Comparison of ENCODE assay signal across 9 mouse cellular contexts in genomic region chr13:31805831-31806427, GRCm38 (mm10). TPM values are rescaled to one million over a fixed set of nuclear protein-coding genes. Genes with fewer than 3 reads are reported as not detected.
DNase-seq lines count a peak whose midpoint lies in the region; ATAC-seq and TF ChIP-seq lines count a peak whose summit lies in the region.
"Had no signal": no experiment of that assay in that cellular context is flagged by ENCODE, and none has a peak within 500 bp of the region (broad histone marks: within the 10 kb centered on the region; RNA-seq: fewer than 3 reads in every experiment).

No protein-coding gene starts in this region.

- peak overlapping the region; percentile 96 for H3K4me2 ChIP-seq in heart, embryonic 15.5 days
- peak overlapping the region; percentile 84 for H3K4me2 ChIP-seq in heart, postnatal 0 days (ENCODE audit: low read depth, low read length)
- H3K4me2 ChIP-seq in midbrain, embryonic 12.5 days (replicated peaks) = peak overlapping the region; percentile 88

- no peak for DNase-seq in heart, postnatal 14 days
- DNase-seq in NIH3T3 (ENCODE audit: low read depth) = peak; percentile 7
- DNase-seq in heart, postnatal 0 days (ENCODE audit: low spot score) = no peak
- DNase-seq in c-Kit-positive CD71-positive TER-119-positive erythroid progenitor cells, embryonic 14.5 days (ENCODE audit: low spot score) = no peak
- DNase-seq in right cerebral cortex, adult 2 months (ENCODE audit: low spot score in 2 of 2) = no peak
- DNase-seq in left cerebral cortex, postnatal 25 days (ENCODE audit: low spot score in 2 of 2) = no peak

- no peak for TF ChIP-seq EP300 in heart, postnatal 0 days (IDR thresholded peaks at IDR 0.05; ENCODE audit: low read depth)

- no peak for TF ChIP-seq CTCF in heart, postnatal 0 days (IDR thresholded peaks at IDR 0.05; ENCODE audit: low read depth)

- intact Hi-C loops in heart, postnatal 14 days (cut with DNase I) = loop anchor here (5.0 to 10.0 kb wide), 2 partner anchors 211 to 799 kb away; no protein-coding TSS in a partner anchor
- intact Hi-C loops in left cerebral cortex, postnatal 25 days (cut with DNase I) = loop anchor here (5.0 kb wide), 1 partner anchor 179 kb away; the partner anchor contains the start of gene Foxf2

- H3K27ac ChIP-seq in heart, embryonic 15.5 days = peak overlapping the region; percentile 69
- H3K27ac ChIP-seq in heart, postnatal 0 days (ENCODE audit: low read depth) = peak overlapping the region; percentile 47
- no peak overlapping the region; the same call in 1 of the 2 replicates for H3K27ac ChIP-seq in midbrain, embryonic 12.5 days (replicated peaks)
- H3K27ac ChIP-seq: macrophage had no signal

- peak overlapping the region; percentile 65 for H3K4me3 ChIP-seq in heart, embryonic 15.5 days
- peak overlapping the region; percentile 76 for H3K4me3 ChIP-seq in heart, postnatal 0 days (ENCODE audit: low read depth, low read length)
- peak overlapping the region; percentile 51 for H3K4me3 ChIP-seq in midbrain, embryonic 12.5 days

- no peaks in the 10 kb centered on the region for H3K9me3 ChIP-seq in heart, embryonic 15.5 days (replicated peaks)
- no peaks in the 10 kb centered on the region for H3K9me3 ChIP-seq in heart, postnatal 0 days (replicated peaks; ENCODE audit: control insufficient read depth, low read length)
- H3K9me3 ChIP-seq in midbrain, embryonic 12.5 days = no peaks in the 10 kb centered on the region

- peaks cover 69% of the 10 kb centered on the region for H3K27me3 ChIP-seq in heart, embryonic 15.5 days
- peaks cover 85% of the 10 kb centered on the region for H3K27me3 ChIP-seq in heart, postnatal 0 days (ENCODE audit: control insufficient read depth, insufficient read depth, low read length)
- peaks cover 85% of the 10 kb centered on the region for H3K27me3 ChIP-seq in midbrain, embryonic 12.5 days

- H3K9ac ChIP-seq in heart, embryonic 15.5 days = peak overlapping the region; percentile 55
- H3K9ac ChIP-seq in heart, postnatal 0 days (replicated peaks; ENCODE audit: low read depth, low read length) = peak overlapping the region; percentile 41; the same call in 1 of the 2 replicates
- H3K9ac ChIP-seq in midbrain, embryonic 12.5 days (replicated peaks) = peak overlapping the region; percentile 45; the same call in 1 of the 2 replicates

- no peaks in the 10 kb centered on the region for H3K36me3 ChIP-seq in heart, embryonic 15.5 days
- H3K36me3 ChIP-seq in heart, postnatal 0 days (replicated peaks; ENCODE audit: control insufficient read depth, insufficient read depth, low read length) = no peaks in the 10 kb centered on the region
- H3K36me3 ChIP-seq in midbrain, embryonic 12.5 days = no peaks in the 10 kb centered on the region

- 3% methylated on average over 33 of the region's 34 CpGs for WGBS in heart, embryonic 15.5 days
- 5% methylated on average over 34 of the region's 34 CpGs for WGBS in heart, postnatal 0 days
- WGBS in midbrain, embryonic 12.5 days = under 1% methylated on average over 24 of the region's 34 CpGs

- H3K4me1 ChIP-seq in heart, embryonic 15.5 days (replicated peaks) = peaks cover 50% of the 10 kb centered on the region
- peaks cover 3% of the 10 kb centered on the region for H3K4me1 ChIP-seq in heart, postnatal 0 days (ENCODE audit: control insufficient read depth, insufficient read depth)
- H3K4me1 ChIP-seq in midbrain, embryonic 12.5 days = peaks cover 40% of the 10 kb centered on the region

- ATAC-seq in heart, embryonic 15.5 days (replicated peaks; ENCODE audit: insufficient number of reproducible peaks, insufficient read depth, low FRiP score, low read depth) = peak; percentile 20
- ATAC-seq in heart, postnatal 0 days (ENCODE audit: insufficient read depth, low read depth) = peak; percentile 30
- ATAC-seq in midbrain, embryonic 12.5 days (ENCODE audit: low FRiP score, low read depth) = no peak

RNA-seq across cellular contexts. Expression of gene Foxc1, which starts 0.5 kb away (rescaled TPM):
- 1.9 and 2.2 TPM in 2 replicates for polyA plus RNA-seq in heart, embryonic 15.5 days (2015; fragmentation: Nextera tagmentation; extraction: Ambion mirVana)
- 1 to 10 TPM; 4.8 to 7.0 TPM for total RNA-seq in heart, postnatal 14 days (2021)
- total RNA-seq in heart, postnatal 0 days (2014; rRNA removed; ENCODE audit: low replicate concordance) = 20.0 and 22.6 TPM in 2 replicates
- 1.5 and 1.6 TPM in 2 replicates for polyA plus RNA-seq in heart, postnatal 0 days (2015; fragmentation: Nextera tagmentation; extraction: Ambion mirVana)
- polyA plus RNA-seq in midbrain, embryonic 12.5 days (2016; fragmentation: Nextera tagmentation; extraction: Ambion mirVana) = 5.9 and 7.6 TPM in 2 replicates
- total RNA-seq in left cerebral cortex, postnatal 25 days (2021) = 1 to 10 TPM; 5.5 to 6.6 TPM
- polyA plus RNA-seq: macrophage had no signal
